Mouse (Mus musculus) lung, postnatal 0 days (tissue): ENCODE data around the gene Ntng2. TPM values are rescaled to one million over a fixed set of nuclear protein-coding genes. Genes with fewer than 3 reads are reported as not detected.

ENCODE experiments used
- ATAC-seq: fragments of 200-750 bp; cut with Nextera tagmentation; 2 replicates; pipeline ENCODE4 v1.8.0; 2017; ENCODE audit warnings: moderate library complexity
- DNase-seq: peaks from one replicate; pipeline ENCODE4 v3.0.0-alpha.2; 2016; ENCODE audit warnings: low spot score
- H3K27ac ChIP-seq: fragments of 300-500 bp; sonication (generic); 2 replicates; pipeline ENCODE4 v1.5.1; 2014; ENCODE audit warnings: antibody characterized with exemption, mild to moderate bottlenecking, low read length, mixed read lengths
- H3K27me3 ChIP-seq: fragments of 300-500 bp; sonication (generic); replicated peaks from 2 replicates; pipeline ENCODE4 v1.6.1; 2014; ENCODE audit warnings: low read length, mixed read lengths; ENCODE audit not compliant: insufficient read depth
- H3K36me3 ChIP-seq: fragments of 300-500 bp; sonication (generic); 2 replicates; pipeline ENCODE4 v1.6.1; 2014; ENCODE audit warnings: low read length, mixed read lengths; ENCODE audit not compliant: insufficient read depth
- H3K4me1 ChIP-seq: fragments of 300-500 bp; sonication (generic); 2 replicates; pipeline ENCODE4 v1.6.1; 2014; ENCODE audit warnings: antibody characterized with exemption, low read depth, low read length, mixed read lengths; ENCODE audit not compliant: insufficient read depth
- H3K4me2 ChIP-seq: fragments of 300-500 bp; sonication (generic); replicated peaks from 2 replicates; pipeline ENCODE4 v1.6.1; 2014; ENCODE audit warnings: low read depth, mild to moderate bottlenecking, low read length, moderate library complexity, mixed read lengths
- H3K4me3 ChIP-seq: fragments of 300-500 bp; sonication (generic); 2 replicates; pipeline ENCODE4 v1.5.1; 2014; ENCODE audit warnings: low read depth, low read length
- H3K9ac ChIP-seq: fragments of 300-500 bp; sonication (generic); replicated peaks from 2 replicates; pipeline ENCODE4 v1.6.1; 2014; ENCODE audit warnings: low read depth, mild to moderate bottlenecking
- H3K9me3 ChIP-seq: fragments of 300-500 bp; sonication (generic); 2 replicates; pipeline ENCODE4 v1.6.1; 2016; ENCODE audit warnings: low read length, mixed read lengths
- CTCF ChIP-seq: IDR thresholded peaks from 2 replicates; pipeline ENCODE4 v1.5.1; 2016; ENCODE audit warnings: antibody characterized with exemption, mild to moderate bottlenecking
- EP300 ChIP-seq: IDR thresholded peaks from 2 replicates; pipeline ENCODE4 v1.6.1; 2016; ENCODE audit warnings: antibody characterized with exemption, mild to moderate bottlenecking, control low read depth
- WGBS: fragments of 180-500 bp; shearing (Covaris S2); extraction: QIAGEN DNeasy Blood & Tissue Kit; methylation state at CpG from one replicate; pipeline ENCODE4 v1.1.7; 2014; 5-methylcytosine and 5-hydroxymethylcytosine counted together
- polyA plus RNA-seq: library from polyadenylated mRNA; unstranded; fragments of >200 nt; fragmentation: Nextera tagmentation; extraction: Ambion mirVana; gene quantifications from 2 replicates; pipeline ENCODE4 v1.2.1, GENCODE M21; 2015

Gene Ntng2
- polyA plus RNA-seq, 1 experiment from 2014 or later, result 1.4 TPM

DNA sequence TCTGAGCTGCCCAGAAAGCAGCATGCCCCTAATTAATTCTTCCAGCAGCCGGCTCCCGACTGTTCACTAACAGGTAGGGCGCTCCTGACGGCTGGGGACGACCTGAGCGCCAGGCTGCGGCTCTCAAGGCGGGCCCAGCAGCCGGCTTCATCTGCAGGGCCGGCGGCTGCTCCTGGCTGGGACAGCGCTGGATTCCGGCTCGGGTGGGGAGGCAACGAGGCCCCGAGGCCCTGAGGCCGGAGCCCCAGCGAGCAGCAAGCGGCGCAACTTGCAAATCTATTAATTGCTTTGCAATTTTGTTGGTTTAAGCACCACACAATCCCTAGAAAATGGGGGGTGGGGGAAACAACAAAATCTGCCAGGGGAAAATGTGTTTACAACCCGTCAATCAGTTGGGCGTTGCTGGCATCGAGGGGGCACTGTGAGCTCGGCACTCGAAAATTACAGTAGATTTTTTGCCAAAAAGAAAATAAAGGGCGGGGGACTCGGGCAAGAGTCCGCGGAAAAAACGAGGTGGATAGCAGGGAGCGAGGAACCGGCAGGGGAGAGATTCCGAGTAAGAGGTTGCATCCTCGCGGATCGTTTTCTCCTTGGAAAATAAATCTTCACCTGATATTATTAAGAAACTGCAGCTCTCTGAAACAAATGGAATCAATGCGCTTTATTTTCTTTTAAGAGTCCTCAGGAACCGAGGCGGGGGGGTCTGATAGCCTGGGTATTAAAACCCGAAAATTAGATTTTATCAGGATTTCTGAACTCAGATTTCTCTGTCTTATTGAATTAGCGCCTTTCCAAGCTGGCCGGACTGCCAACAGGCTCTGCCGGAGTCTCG is 2.3 kb downstream of the Ntng2 start:
- no peak for DNase-seq
- no peak for ATAC-seq
- no peak for TF ChIP-seq CTCF
- Histone ChIP-seq H3K9me3 (no peaks in the 10 kb centered on the region), H3K9ac (no peak overlapping the region), H3K4me2 (peak overlapping the region; percentile 97), H3K27me3 (peaks cover 53% of the 10 kb centered on the region), H3K36me3 (no peaks in the 10 kb centered on the region), H3K27ac (no peak overlapping the region), H3K4me3 (peak overlapping the region; percentile 70), H3K4me1 (peaks cover 9% of the 10 kb centered on the region)
- WGBS, result 2% methylated on average over 44 of the region's 44 CpGs

DNA sequence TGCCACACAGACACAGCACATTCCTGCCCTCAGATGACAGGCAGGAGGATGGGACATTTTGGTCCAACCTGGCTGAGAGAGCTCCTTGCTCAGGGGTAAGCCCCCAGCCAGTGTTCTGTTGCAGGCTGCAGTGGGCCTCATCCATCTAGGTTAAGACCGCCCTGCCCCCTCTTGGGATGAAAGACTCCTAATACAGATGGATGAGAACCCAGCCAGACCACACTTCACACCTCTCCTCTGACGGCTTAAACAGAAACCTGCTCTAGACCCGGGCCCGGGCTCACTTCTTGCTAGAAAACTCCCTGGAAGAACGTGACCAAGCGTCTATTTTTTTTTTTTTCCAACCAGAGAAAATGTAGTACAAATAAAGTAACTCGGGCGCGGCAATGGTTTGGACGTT is 3.0 kb downstream of the Ntng2 start:
- Histone ChIP-seq H3K27me3 (peaks cover 51% of the 10 kb centered on the region), H3K9ac (no peak overlapping the region), H3K4me2 (peak overlapping the region; percentile 97; the same call in 1 of the 2 replicates), H3K9me3 (no peaks in the 10 kb centered on the region), H3K4me1 (peaks cover 9% of the 10 kb centered on the region), H3K4me3 (no peak overlapping the region), H3K27ac (no peak overlapping the region), H3K36me3 (no peaks in the 10 kb centered on the region)
- TF ChIP-seq EP300 (no peak), CTCF (no peak)
- ATAC-seq (no peak), DNase-seq (no peak)
- WGBS, result 9% methylated on average over 10 of the region's 10 CpGs

DNA sequence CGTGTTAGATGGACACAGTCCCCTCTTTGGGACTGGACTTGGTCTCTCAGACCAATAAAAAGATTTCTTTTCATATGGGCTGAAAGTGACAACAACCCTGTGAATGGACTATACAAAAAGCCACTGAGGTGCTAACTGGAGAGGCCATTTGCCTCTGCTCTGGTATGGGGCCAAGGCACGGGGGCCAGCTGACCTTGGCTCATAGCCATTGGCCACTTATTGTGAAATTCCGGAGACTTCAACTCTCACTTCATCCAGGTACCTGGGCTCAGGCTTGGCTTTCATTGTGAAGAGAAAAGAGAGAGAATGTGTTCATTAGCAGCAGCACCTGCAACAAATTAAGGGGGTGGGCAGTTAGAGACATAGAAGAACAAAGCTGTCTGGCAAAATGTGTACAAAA is 4.3 kb downstream of the Ntng2 start:
- 35% methylated on average over 3 of the region's 3 CpGs for WGBS
- Histone ChIP-seq H3K4me1 (peaks cover 9% of the 10 kb centered on the region), H3K27ac (no peak overlapping the region), H3K36me3 (no peaks in the 10 kb centered on the region), H3K4me2 (no peak overlapping the region), H3K9me3 (no peaks in the 10 kb centered on the region), H3K9ac (no peak overlapping the region), H3K27me3 (peaks cover 46% of the 10 kb centered on the region; the same call in 1 of the 2 replicates), H3K4me3 (no peak overlapping the region)
- TF ChIP-seq EP300, result no peak
- DNase-seq (no peak), ATAC-seq (no peak)

GRCm38 (mm10) chr2:29247386-29247785 is 5.4 kb downstream of the Ntng2 start:
- Histone ChIP-seq H3K4me3 (no peak overlapping the region), H3K36me3 (no peaks in the 10 kb centered on the region), H3K9me3 (no peaks in the 10 kb centered on the region), H3K27me3 (peaks cover 36% of the 10 kb centered on the region; the same call in 1 of the 2 replicates), H3K9ac (no peak overlapping the region), H3K27ac (no peak overlapping the region), H3K4me2 (no peak overlapping the region), H3K4me1 (peaks cover 6% of the 10 kb centered on the region)
- no peak for ATAC-seq
- WGBS, result 71% methylated on average over 2 of the region's 2 CpGs
- DNase-seq, result no peak
- TF ChIP-seq CTCF (no peak), EP300 (no peak)

GRCm38 (mm10) chr2:29246891-29247290 is 5.9 kb downstream of the Ntng2 start:
- TF ChIP-seq CTCF (no peak), EP300 (no peak)
- 68% methylated on average over 7 of the region's 7 CpGs for WGBS
- Histone ChIP-seq H3K36me3 (no peaks in the 10 kb centered on the region), H3K27ac (no peak overlapping the region), H3K4me1 (peaks cover 6% of the 10 kb centered on the region), H3K9me3 (no peaks in the 10 kb centered on the region), H3K4me3 (no peak overlapping the region), H3K4me2 (no peak overlapping the region), H3K27me3 (peaks cover 36% of the 10 kb centered on the region; the same call in 1 of the 2 replicates), H3K9ac (no peak overlapping the region)
- no peak for DNase-seq
- ATAC-seq, result no peak

- H3K4me2 ChIP-seq, result no peak overlapping the region
- no peak for ATAC-seq
- WGBS, result 58% methylated on average over 3 of the region's 3 CpGs
Observed at GRCm38 (mm10) chr2:29246275-29246674, 6.5 kb downstream of the Ntng2 start.

More at GRCm38 (mm10) chr2:29246275-29246674, 6.5 kb downstream of the Ntng2 start:
- TF ChIP-seq CTCF (no peak), EP300 (no peak)
- Histone ChIP-seq H3K36me3 (no peaks in the 10 kb centered on the region), H3K27me3 (peaks cover 29% of the 10 kb centered on the region; the same call in 1 of the 2 replicates), H3K9ac (no peak overlapping the region), H3K9me3 (no peaks in the 10 kb centered on the region), H3K4me1 (peaks cover 5% of the 10 kb centered on the region), H3K27ac (no peak overlapping the region), H3K4me3 (no peak overlapping the region)
- DNase-seq, result no peak
